Mouse (Mus musculus) stomach, embryonic 16.5 days (tissue): ENCODE measurements around the gene Rp9. TPM values are rescaled to one million over a fixed set of nuclear protein-coding genes. Genes with fewer than 3 reads are reported as not detected.

Experiments
- ATAC-seq: fragments of 200-750 bp; cut with Nextera tagmentation; 2 replicates; pipeline ENCODE4 v1.8.0; 2017; ENCODE audit warnings: moderate number of reproducible peaks, moderate TSS enrichment; ENCODE audit not compliant: insufficient read depth, low FRiP score
- H3K27ac ChIP-seq: fragments of 300-500 bp; sonication (generic); 2 replicates; pipeline ENCODE4 v1.5.1; 2014; ENCODE audit warnings: low read length
- H3K27me3 ChIP-seq: fragments of 300-500 bp; sonication (generic); 2 replicates; pipeline ENCODE4 v1.6.1; 2014; ENCODE audit warnings: low read length, control low read depth, mixed read lengths; ENCODE audit not compliant: control insufficient read depth, insufficient read depth
- H3K36me3 ChIP-seq: fragments of 300-500 bp; sonication (generic); 2 replicates; pipeline ENCODE4 v1.6.1; 2014; ENCODE audit warnings: low read length; ENCODE audit not compliant: control insufficient read depth, insufficient read depth
- H3K4me1 ChIP-seq: fragments of 300-500 bp; sonication (generic); 2 replicates; pipeline ENCODE4 v1.6.1; 2014; ENCODE audit warnings: low read length, control low read depth, mixed read lengths; ENCODE audit not compliant: control insufficient read depth, insufficient read depth
- H3K4me2 ChIP-seq: fragments of 300-500 bp; sonication (generic); 2 replicates; pipeline ENCODE4 v1.6.1; 2014; ENCODE audit warnings: low read depth, low read length, mixed read lengths
- H3K4me3 ChIP-seq: fragments of 300-500 bp; sonication (generic); replicated peaks from 2 replicates; pipeline ENCODE4 v1.5.1; 2014; ENCODE audit warnings: mild to moderate bottlenecking, low read length
- H3K9ac ChIP-seq: fragments of 300-500 bp; sonication (generic); 2 replicates; pipeline ENCODE4 v1.6.1; 2014; ENCODE audit warnings: low read length
- H3K9me3 ChIP-seq: fragments of 300-500 bp; sonication (generic); replicated peaks from 2 replicates; pipeline ENCODE4 v1.6.1; 2016; ENCODE audit warnings: low read length, control low read depth; ENCODE audit not compliant: control insufficient read depth
- WGBS: fragments of 180-500 bp; shearing (Covaris S2); extraction: QIAGEN DNeasy Blood & Tissue Kit; methylation state at CpG from one replicate; pipeline ENCODE4 v1.1.7; 2014; 5-methylcytosine and 5-hydroxymethylcytosine counted together
- polyA plus RNA-seq: library from polyadenylated mRNA; unstranded; fragments of >200 nt; fragmentation: Nextera tagmentation; extraction: Ambion mirVana; gene quantifications from 2 replicates; pipeline ENCODE4 v1.2.1, GENCODE M21; 2015

The Rp9 gene
- polyA plus RNA-seq, 1 experiment from 2014 or later, result 56.8 TPM

DNA sequence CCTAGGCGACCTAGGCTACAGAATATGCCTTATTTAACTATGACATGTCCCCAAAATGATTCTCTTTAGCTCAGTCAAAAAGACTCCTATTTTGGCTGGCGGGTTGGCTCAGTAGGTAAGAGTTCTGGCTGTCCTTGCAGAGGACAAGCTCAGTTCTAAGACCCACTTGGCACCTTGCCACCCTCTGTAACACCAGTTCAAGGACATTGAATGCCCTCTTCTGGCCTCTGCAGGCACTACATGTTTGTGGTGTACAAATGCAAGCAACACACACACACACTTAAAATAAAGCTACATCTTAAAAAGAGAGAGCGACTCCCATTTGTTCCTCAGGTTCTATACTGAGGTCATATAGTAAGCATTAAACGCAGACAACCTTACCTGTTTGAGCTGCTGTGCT, 96.8 kb downstream of the Rp9 start:
- Histone ChIP-seq H3K27ac (no peak overlapping the region), H3K4me1 (no peaks in the 10 kb centered on the region), H3K4me3 (no peak overlapping the region), H3K9ac (no peak overlapping the region), H3K27me3 (no peaks in the 10 kb centered on the region), H3K9me3 (no peaks in the 10 kb centered on the region), H3K36me3 (peaks cover 23% of the 10 kb centered on the region), H3K4me2 (no peak overlapping the region)
- no peak for ATAC-seq
- 93% methylated on average over 4 of the region's 4 CpGs for WGBS

DNA sequence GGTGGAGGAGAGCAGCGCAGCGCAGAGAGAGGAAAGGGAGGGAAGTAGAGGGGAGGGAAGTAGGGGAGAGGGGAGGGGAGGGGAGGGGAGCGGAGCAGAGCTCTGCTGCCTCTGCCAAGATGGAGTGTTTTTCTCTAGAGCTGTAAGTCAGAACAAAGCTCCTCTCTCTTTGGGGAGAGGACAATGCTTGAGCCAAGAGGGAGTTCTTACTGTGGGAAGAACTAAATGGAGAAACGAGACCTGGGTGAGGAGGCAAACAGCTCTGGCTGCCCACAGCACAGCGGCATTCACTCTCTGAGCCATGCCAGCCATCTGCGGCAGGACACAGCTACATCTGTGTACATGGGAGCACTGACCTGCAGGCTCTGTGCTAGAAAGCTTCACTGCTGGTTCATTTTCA, 101.5 kb downstream of the Rp9 start:
- Histone ChIP-seq H3K9me3 (no peaks in the 10 kb centered on the region), H3K4me1 (no peaks in the 10 kb centered on the region), H3K9ac (no peak overlapping the region), H3K4me2 (no peak overlapping the region), H3K27me3 (no peaks in the 10 kb centered on the region), H3K36me3 (peaks cover 12% of the 10 kb centered on the region), H3K4me3 (no peak overlapping the region), H3K27ac (no peak overlapping the region)
- WGBS, result 70% methylated on average over 6 of the region's 6 CpGs
- no peak for ATAC-seq

DNA sequence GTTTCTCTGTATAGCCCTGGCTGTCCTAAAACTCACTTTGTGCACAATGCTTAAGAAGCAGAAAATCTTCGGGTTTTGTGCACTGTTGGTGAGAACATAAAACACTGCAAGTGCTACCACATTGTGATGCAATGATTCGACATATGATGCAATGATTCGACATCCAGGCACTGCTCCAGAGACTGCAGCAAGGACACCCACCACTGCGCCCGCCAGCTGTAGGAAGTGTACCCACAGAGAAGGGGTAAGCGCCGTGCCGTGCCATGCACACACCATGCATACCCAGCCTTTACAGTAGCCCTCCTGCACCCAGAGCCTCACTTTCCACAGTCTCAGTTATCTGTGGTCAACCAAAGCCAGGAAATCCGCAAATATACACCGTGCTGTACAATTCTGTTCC, 102.9 kb downstream of the Rp9 start:
- H3K27me3 ChIP-seq, result no peaks in the 10 kb centered on the region
- H3K4me1 ChIP-seq, result no peaks in the 10 kb centered on the region
- H3K9ac ChIP-seq, result no peak overlapping the region
- no peaks in the 10 kb centered on the region for H3K9me3 ChIP-seq
- peaks cover 9% of the 10 kb centered on the region; the same call in 1 of the 2 replicates for H3K36me3 ChIP-seq
- ATAC-seq, result no peak
- H3K4me2 ChIP-seq, result no peak overlapping the region
- no peak overlapping the region for H3K4me3 ChIP-seq
- H3K27ac ChIP-seq, result no peak overlapping the region
- 91% methylated on average over 10 of the region's 10 CpGs for whole genome bisulfite sequencing

DNA sequence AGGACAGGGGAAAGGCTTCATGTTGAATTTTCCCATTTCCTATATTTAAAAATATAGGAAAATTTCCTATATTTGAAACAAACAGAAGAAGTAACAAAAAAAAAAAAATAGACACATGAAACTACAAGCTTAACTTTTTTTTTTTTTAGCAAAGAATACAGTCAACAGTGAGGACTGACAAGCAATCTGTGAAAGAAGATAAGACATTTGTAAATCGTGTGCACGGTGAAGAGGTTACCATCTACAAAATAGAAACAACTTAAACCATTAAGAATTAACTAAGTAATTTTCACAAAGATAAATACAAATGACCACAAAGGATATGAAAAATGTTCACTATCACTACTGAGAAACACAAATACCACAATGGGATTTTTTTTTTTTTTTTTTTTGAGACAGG, 103.3 kb downstream of the Rp9 start:
- no peak overlapping the region for H3K9ac ChIP-seq
- no peak overlapping the region for H3K4me2 ChIP-seq
- H3K9me3 ChIP-seq, result no peaks in the 10 kb centered on the region
- H3K36me3 ChIP-seq, result peaks cover 8% of the 10 kb centered on the region; the same call in 1 of the 2 replicates
- H3K4me1 ChIP-seq, result no peaks in the 10 kb centered on the region
- WGBS, result 90% methylated on average over 2 of the region's 2 CpGs
- H3K4me3 ChIP-seq, result no peak overlapping the region
- ATAC-seq, result no peak
- H3K27me3 ChIP-seq, result no peaks in the 10 kb centered on the region
- H3K27ac ChIP-seq, result no peak overlapping the region

Other genes starting within 250 kb of the Rp9 start
- 27.5 and 29.7 TPM in 2 replicates for gene Zfp809, start 244.0 kb downstream of the Rp9 start, polyA plus RNA-seq
- 2.7 and 3.3 TPM in 2 replicates for gene Zfp599, start 209.8 kb downstream of the Rp9 start, polyA plus RNA-seq
- 13.6 and 15.2 TPM in 2 replicates for gene Zfp810, start 162.1 kb downstream of the Rp9 start, polyA plus RNA-seq
- 57.6 and 58.0 TPM in 2 replicates for gene Anln, start 80.6 kb downstream of the Rp9 start, polyA plus RNA-seq
- gene 9530077C05Rik, start 58.2 kb downstream of the Rp9 start, polyA plus RNA-seq, result 4.4 and 5.3 TPM in 2 replicates
- not detected in 2 replicates for gene Gm17545, start 15.5 kb downstream of the Rp9 start, polyA plus RNA-seq
- gene Bbs9, start 6.0 kb upstream of the Rp9 start, polyA plus RNA-seq, result 11.5 and 12.2 TPM in 2 replicates